In genomic region chr17:15918609-15919008, GRCm38 (mm10) we compare ENCODE assay signal across 15 mouse cellular contexts.
DNase-seq lines count a peak whose midpoint lies in the region; ATAC-seq and TF ChIP-seq lines count a peak whose summit lies in the region.
"Had no signal": no experiment of that assay in that cellular context is flagged by ENCODE, and none has a peak within 500 bp of the region (broad histone marks: within the 10 kb centered on the region; RNA-seq: fewer than 3 reads in every experiment).

No protein-coding gene starts in this region.

- no peak overlapping the region for H3K9ac ChIP-seq in forebrain, postnatal 0 days
- H3K9ac ChIP-seq in kidney, embryonic 16.5 days (replicated peaks; ENCODE audit: low read length), result no peak overlapping the region
- no peak overlapping the region for H3K9ac ChIP-seq in midbrain, embryonic 12.5 days (replicated peaks)
- H3K9ac ChIP-seq in midbrain, embryonic 15.5 days, result no peak overlapping the region
- H3K9ac ChIP-seq in midbrain, postnatal 0 days (replicated peaks; ENCODE audit: low read length, poor library complexity, severe bottlenecking), result no peak overlapping the region
- H3K9ac ChIP-seq: liver, embryonic 13.5 days had no signal

- no peak overlapping the region for H3K4me2 ChIP-seq in forebrain, postnatal 0 days (ENCODE audit: low read depth)
- H3K4me2 ChIP-seq in kidney, embryonic 16.5 days (replicated peaks; ENCODE audit: low read depth, low read length), result no peak overlapping the region
- H3K4me2 ChIP-seq in midbrain, embryonic 12.5 days (replicated peaks), result no peak overlapping the region
- H3K4me2 ChIP-seq in midbrain, embryonic 15.5 days, result no peak overlapping the region
- H3K4me2 ChIP-seq in midbrain, postnatal 0 days (ENCODE audit: low read depth, low read length, poor library complexity, severe bottlenecking), result no peak overlapping the region
- H3K4me2 ChIP-seq: liver, embryonic 13.5 days had no signal

- no peak for ATAC-seq in forebrain, postnatal 0 days
- ATAC-seq in kidney, embryonic 16.5 days (ENCODE audit: low FRiP score, low TSS enrichment), result peak; percentile 94
- ATAC-seq in midbrain, embryonic 12.5 days (ENCODE audit: low FRiP score, low read depth), result peak; percentile 69
- ATAC-seq in midbrain, embryonic 15.5 days (replicated peaks), result no peak
- ATAC-seq in midbrain, postnatal 0 days (ENCODE audit: low FRiP score), result 0 out of 2 replicates have a peak, but pooled peaks have one; percentile 27

- TF ChIP-seq CTCF in forebrain, postnatal 0 days (IDR thresholded peaks at IDR 0.05; ENCODE audit: low read depth), result no peak
- TF ChIP-seq CTCF in midbrain, postnatal 0 days (IDR thresholded peaks at IDR 0.05), result no peak

- H3K4me1 ChIP-seq in forebrain, embryonic 10.5 days, result peaks cover 7% of the 10 kb centered on the region
- H3K4me1 ChIP-seq in forebrain, postnatal 0 days (ENCODE audit: insufficient read depth), result no peaks in the 10 kb centered on the region
- H3K4me1 ChIP-seq in kidney, embryonic 16.5 days (ENCODE audit: insufficient read depth, low read length), result 0 out of 2 replicates have a peak, but pooled peaks cover 3% of the 10 kb centered on the region
- no peaks in the 10 kb centered on the region for H3K4me1 ChIP-seq in midbrain, embryonic 12.5 days
- H3K4me1 ChIP-seq in midbrain, embryonic 15.5 days, result no peaks in the 10 kb centered on the region
- H3K4me1 ChIP-seq in midbrain, postnatal 0 days (ENCODE audit: insufficient read depth, low read length), result no peaks in the 10 kb centered on the region
- H3K4me1 ChIP-seq: liver, embryonic 13.5 days had no signal

- H3K27me3 ChIP-seq in forebrain, embryonic 10.5 days (ENCODE audit: poor library complexity, severe bottlenecking), result no peaks in the 10 kb centered on the region
- no peaks in the 10 kb centered on the region for H3K27me3 ChIP-seq in forebrain, postnatal 0 days (ENCODE audit: insufficient read depth, low read length)
- no peaks in the 10 kb centered on the region for H3K27me3 ChIP-seq in kidney, embryonic 16.5 days (ENCODE audit: insufficient read depth, low read length)
- H3K27me3 ChIP-seq in midbrain, embryonic 12.5 days, result no peaks in the 10 kb centered on the region
- H3K27me3 ChIP-seq in midbrain, embryonic 15.5 days (replicated peaks), result no peaks in the 10 kb centered on the region
- H3K27me3 ChIP-seq in midbrain, postnatal 0 days (ENCODE audit: insufficient read depth, low read length), result no peaks in the 10 kb centered on the region
- H3K27me3 ChIP-seq: liver, embryonic 13.5 days had no signal

- no peaks in the 10 kb centered on the region for H3K36me3 ChIP-seq in forebrain, embryonic 10.5 days (replicated peaks)
- no peaks in the 10 kb centered on the region for H3K36me3 ChIP-seq in forebrain, postnatal 0 days (ENCODE audit: insufficient read depth)
- no peaks in the 10 kb centered on the region for H3K36me3 ChIP-seq in kidney, embryonic 16.5 days (ENCODE audit: insufficient read depth, low read length)
- no peaks in the 10 kb centered on the region for H3K36me3 ChIP-seq in midbrain, embryonic 12.5 days
- H3K36me3 ChIP-seq in midbrain, embryonic 15.5 days (replicated peaks), result no peaks in the 10 kb centered on the region
- no peaks in the 10 kb centered on the region for H3K36me3 ChIP-seq in midbrain, postnatal 0 days (ENCODE audit: insufficient read depth, low read length)
- H3K36me3 ChIP-seq: liver, embryonic 13.5 days had no signal

- WGBS in forebrain, embryonic 10.5 days, result 39% methylated on average over 4 of the region's 4 CpGs
- 42% methylated on average over 4 of the region's 4 CpGs for WGBS in forebrain, postnatal 0 days
- 17% methylated on average over 4 of the region's 4 CpGs for WGBS in kidney, embryonic 16.5 days
- 51% methylated on average over 4 of the region's 4 CpGs for WGBS in midbrain, embryonic 12.5 days
- 38% methylated on average over 4 of the region's 4 CpGs for WGBS in midbrain, embryonic 15.5 days
- WGBS in midbrain, postnatal 0 days, result 53% methylated on average over 4 of the region's 4 CpGs

- no peak for DNase-seq in forebrain, embryonic 10.5 days (ENCODE audit: extremely low spot score, low spot score)
- no peak for DNase-seq in forebrain, postnatal 0 days
- no peak for DNase-seq in kidney, postnatal 36 days
- DNase-seq in midbrain, postnatal 0 days (ENCODE audit: low spot score), result no peak
- DNase-seq in spleen, adult 18-20 months, result no peak
- DNase-seq: cerebellum, adult 11-12 months; gastrocnemius, adult 2 months; heart, adult 2 months; heart, postnatal 10 days; liver, embryonic 13.5 days; lung, postnatal 4 days had no signal

- no peak overlapping the region for H3K4me3 ChIP-seq in forebrain, embryonic 10.5 days
- no peak overlapping the region for H3K4me3 ChIP-seq in forebrain, postnatal 0 days (ENCODE audit: low read depth, low read length)
- no peak overlapping the region for H3K4me3 ChIP-seq in kidney, embryonic 16.5 days (ENCODE audit: low read length)
- no peak overlapping the region for H3K4me3 ChIP-seq in midbrain, embryonic 12.5 days
- H3K4me3 ChIP-seq in midbrain, embryonic 15.5 days, result no peak overlapping the region
- H3K4me3 ChIP-seq in midbrain, postnatal 0 days (ENCODE audit: low read depth, low read length), result no peak overlapping the region
- H3K4me3 ChIP-seq: erythroblast, embryonic 14.5 days; gastrocnemius, adult 2 months; heart, adult 2 months; liver, embryonic 13.5 days had no signal

- peak overlapping the region; percentile 53; the same call in 1 of the 2 replicates for H3K27ac ChIP-seq in forebrain, embryonic 10.5 days
- no peak overlapping the region for H3K27ac ChIP-seq in forebrain, postnatal 0 days (ENCODE audit: low read depth, low read length)
- no peak overlapping the region for H3K27ac ChIP-seq in kidney, embryonic 16.5 days (ENCODE audit: low read length)
- no peak overlapping the region for H3K27ac ChIP-seq in midbrain, embryonic 12.5 days (replicated peaks)
- no peak overlapping the region for H3K27ac ChIP-seq in midbrain, embryonic 15.5 days
- H3K27ac ChIP-seq in midbrain, postnatal 0 days (ENCODE audit: low read depth, low read length), result no peak overlapping the region
- H3K27ac ChIP-seq: gastrocnemius, adult 2 months; heart, adult 2 months; liver, embryonic 13.5 days had no signal

- no peaks in the 10 kb centered on the region for H3K9me3 ChIP-seq in forebrain, embryonic 10.5 days
- no peaks in the 10 kb centered on the region for H3K9me3 ChIP-seq in forebrain, postnatal 0 days (ENCODE audit: low read length)
- H3K9me3 ChIP-seq in kidney, embryonic 16.5 days (ENCODE audit: low read length), result no peaks in the 10 kb centered on the region
- no peaks in the 10 kb centered on the region for H3K9me3 ChIP-seq in midbrain, embryonic 12.5 days
- no peaks in the 10 kb centered on the region for H3K9me3 ChIP-seq in midbrain, embryonic 15.5 days
- H3K9me3 ChIP-seq in midbrain, postnatal 0 days (ENCODE audit: low read length), result no peaks in the 10 kb centered on the region
- H3K9me3 ChIP-seq: liver, embryonic 13.5 days had no signal

Comparison
In these comparisons a context has a peak if more than half of its experiments do, and no peak if none do; other contexts are left out.
1. ATAC-seq: peak in kidney, embryonic 16.5 days (single experiment), midbrain, embryonic 12.5 days (single experiment) and midbrain, postnatal 0 days (single experiment); none in forebrain, postnatal 0 days (single experiment) and midbrain, embryonic 15.5 days (single experiment).